Mouse (Mus musculus): ENCODE data around the gene Gm5868.

DNA sequence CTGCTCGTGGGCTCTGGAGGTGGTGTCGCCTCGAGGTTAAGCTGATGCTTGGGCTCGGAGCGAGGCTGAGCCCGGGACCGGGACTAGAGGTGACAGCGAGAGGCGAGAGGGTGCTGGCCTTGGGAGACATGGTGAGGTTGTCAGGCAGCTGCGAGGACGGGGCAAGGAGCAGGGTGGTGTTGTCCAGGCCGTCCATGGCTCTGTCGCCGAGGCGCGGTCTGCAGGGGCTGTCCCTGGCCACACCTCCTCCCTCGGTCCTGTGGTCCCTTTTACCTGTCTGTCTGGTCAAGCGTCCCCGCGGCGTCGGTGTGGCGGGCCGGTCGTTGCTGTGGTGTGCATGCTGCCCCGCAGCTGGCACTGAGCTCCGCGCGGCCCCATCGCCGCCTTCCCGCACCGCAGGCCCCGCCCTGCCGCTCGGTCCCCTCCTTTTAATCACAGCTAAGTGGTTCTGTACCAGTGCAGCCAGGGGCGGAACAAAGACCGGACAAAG, at the start of gene Gm5868:
- TF ChIP-seq POLR2A (IDR thresholded peaks at IDR 0.05; ENCODE audit: extremely low read depth, insufficient read depth, low read length) (no peak), CTCF (IDR thresholded peaks at IDR 0.05; ENCODE audit: extremely low read depth, insufficient read depth, low read length) (no peak)
